Mouse (Mus musculus): Measurements from ENCODE around the gene Olfr791.

DNA sequence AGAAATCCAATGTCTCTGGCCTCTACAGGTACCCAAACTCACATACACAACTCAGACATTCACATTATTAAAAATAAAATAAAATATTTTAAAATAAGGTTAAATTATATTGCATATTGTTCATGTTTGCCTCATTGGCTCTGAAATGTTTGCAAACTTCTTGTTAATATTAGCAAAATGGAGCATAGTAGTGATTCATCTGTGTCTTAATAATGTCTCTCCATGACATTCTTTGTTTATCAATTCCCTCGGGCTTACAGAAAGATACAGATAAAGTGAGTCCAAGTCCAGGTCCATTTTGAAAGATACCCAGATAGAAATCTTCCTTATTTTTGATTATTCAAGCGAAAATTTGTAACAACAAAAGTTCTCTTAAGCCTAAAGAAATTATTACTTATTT is 37.1 kb upstream of the Olfr791 start, which contains the start of gene Olfr789:
- TF ChIP-seq CTCF (IDR thresholded peaks at IDR 0.05; ENCODE audit: borderline replicate concordance, insufficient read depth, low read depth, low read length) (no peak), POLR2A (IDR thresholded peaks at IDR 0.05; ENCODE audit: borderline replicate concordance, insufficient read depth, low read length) (no peak)

Measured in cerebellum, adult 2 months (tissue).